Mouse (Mus musculus): Measurements from ENCODE around the gene Rxfp2.

DNA sequence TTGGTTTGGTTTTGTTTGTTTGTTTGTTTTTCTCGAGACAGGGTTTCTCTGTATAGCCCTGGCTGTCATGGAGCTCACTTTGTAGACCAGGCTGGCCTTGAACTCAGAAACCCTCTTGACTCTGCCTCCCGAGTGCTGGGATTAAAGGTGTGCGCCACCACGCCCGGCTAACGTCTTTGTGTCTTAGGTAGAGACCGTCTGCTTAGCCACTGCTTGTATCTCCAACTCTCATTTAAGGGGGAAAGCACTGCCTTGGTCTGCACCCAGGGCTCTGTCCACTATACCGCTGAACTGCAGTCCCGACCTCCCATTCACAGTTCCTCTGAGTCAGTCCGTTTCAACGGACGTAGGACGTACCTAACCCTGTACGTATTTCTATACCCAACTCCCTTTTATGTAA lies 6.4 kb downstream of the Rxfp2 start:
- no peak for TF ChIP-seq EP300 (IDR thresholded peaks at IDR 0.05; ENCODE audit: low read depth)
- no peak for TF ChIP-seq CTCF (IDR thresholded peaks at IDR 0.05; ENCODE audit: low read depth)

Measured in heart, postnatal 0 days (tissue).